Mouse (Mus musculus): Measurements from ENCODE around the gene Top1. TPM values are rescaled to one million over a fixed set of nuclear protein-coding genes. Genes with fewer than 3 reads are reported as not detected.
A peak's percentile ranks its signal among the peaks of the same experiment; 100 is the strongest.

Top1 gene
- total and polyA plus RNA-seq, 3 experiments: 89.8 to 312 (median 91.3) TPM

- dilution Hi-C loops (cut with MboI; ENCODE audit: extremely low pct_ligation_motif_present, extremely low pct_unique_long_range_greater_than_20kb, low sequenced_read_pairs): no loop called here
- peaks cover 2% of the 10 kb centered on the region for H3K27me3 ChIP-seq (replicated peaks)
- peaks cover 7 to 64% of the 10 kb centered on the region in 2 experiments for H3K4me1 ChIP-seq (ENCODE audit: control insufficient read depth in 1 of 2, insufficient read depth in 2 of 2)
- no peaks in the 10 kb centered on the region for H3K9me3 ChIP-seq (replicated peaks; ENCODE audit: low read length)
- no peak overlapping the region for H3K9ac ChIP-seq (ENCODE audit: insufficient read depth, low read depth)
- in situ Hi-C loops (cut with MboI; ENCODE audit: low pct_ligation_motif_present, low pct_unique_long_range_greater_than_20kb, low sequenced_read_pairs): no loop called here
- H3K36me3 ChIP-seq (replicated peaks in 1 of 2; ENCODE audit: control insufficient read depth in 1 of 2, insufficient read depth in 1 of 2, low read length in 1 of 2): peaks cover under 1 to 24% of the 10 kb centered on the region in 2 experiments
- no peak for DNase-seq (ENCODE audit: extremely low read depth)
- no peaks in the 10 kb centered on the region; the same call in 1 of the 2 replicates for H3K79me2 ChIP-seq (replicated peaks; ENCODE audit: control insufficient read depth, extremely low read depth, insufficient read depth, poor library complexity, severe bottlenecking)
- H3K4me3 ChIP-seq (replicated peaks in 1 of 3; ENCODE audit: low read depth in 2 of 3, low read length in 2 of 3, poor library complexity in 1 of 3): peak overlapping the region; percentile 52 to 99 (median 82)
- peak overlapping the region; percentile 11 for H3K4me2 ChIP-seq (ENCODE audit: insufficient read depth, low read depth, poor library complexity, severe bottlenecking)
- TF ChIP-seq TBP (conservative IDR thresholded peaks at IDR 0.05; ENCODE audit: low read depth, low read length): no peak
- no peak for TF ChIP-seq UBTF (IDR thresholded peaks at IDR 0.05; ENCODE audit: low read depth, low read length)
- no peak for TF ChIP-seq ELF1 (IDR thresholded peaks at IDR 0.05; ENCODE audit: low read depth, low read length)
- TF ChIP-seq CHD2 (IDR thresholded peaks at IDR 0.05; ENCODE audit: low read length): no peak
- TF ChIP-seq IRF4 (IDR thresholded peaks at IDR 0.05; ENCODE audit: low read depth, low read length): no peak
- no peak for TF ChIP-seq TCF12 (IDR thresholded peaks at IDR 0.05; ENCODE audit: low read depth, low read length)
- TF ChIP-seq ZKSCAN1 (IDR thresholded peaks at IDR 0.05; ENCODE audit: borderline replicate concordance, low read depth, low read length): no peak
- TF ChIP-seq MYC (IDR thresholded peaks at IDR 0.05; ENCODE audit: low read depth, low read length): no peak
- TF ChIP-seq ZNF384 (IDR thresholded peaks at IDR 0.05; ENCODE audit: low read depth, low read length): no peak
- no peak for TF ChIP-seq RCOR1 (conservative IDR thresholded peaks at IDR 0.05; ENCODE audit: low read depth, low read length)
- no peak for TF ChIP-seq MEF2A (IDR thresholded peaks at IDR 0.05; ENCODE audit: borderline replicate concordance, low read depth, low read length)
- no peak overlapping the region for H3K27ac ChIP-seq (ENCODE audit: insufficient read depth, low read depth)
These were observed 85.1 kb downstream of the Top1 start for GRCm38 (mm10) chr2:160730797-160731116.

GRCm38 (mm10) chr2:160731117-160731838 lies 85.6 kb downstream of the Top1 start, which contains the start of gene Plcg1:
Gene Plcg1 (plus strand): TSS chr2:160731300.
- peak within 1 kb of the TSS; percentile 40 for H3K27ac ChIP-seq (ENCODE audit: insufficient read depth, low read depth)
- no peaks in the 10 kb centered on the region for H3K9me3 ChIP-seq (replicated peaks; ENCODE audit: low read length)
- peak within 1 kb of the TSS; percentile 61 to 99 (median 82) for H3K4me3 ChIP-seq (replicated peaks in 1 of 3; ENCODE audit: low read depth in 2 of 3, low read length in 2 of 3, poor library complexity in 1 of 3)
- no peaks in the 10 kb centered on the region; the same call in 1 of the 2 replicates for H3K79me2 ChIP-seq (replicated peaks; ENCODE audit: control insufficient read depth, extremely low read depth, insufficient read depth, poor library complexity, severe bottlenecking)
- H3K9ac ChIP-seq (ENCODE audit: insufficient read depth, low read depth): peak within 1 kb of the TSS; percentile 61
- dilution Hi-C loops (cut with MboI; ENCODE audit: extremely low pct_ligation_motif_present, extremely low pct_unique_long_range_greater_than_20kb, low sequenced_read_pairs) (no loop called here), in situ Hi-C loops (cut with MboI; ENCODE audit: low pct_ligation_motif_present, low pct_unique_long_range_greater_than_20kb, low sequenced_read_pairs) (no loop called here)
- peaks cover 7 to 68% of the 10 kb centered on the region in 2 experiments for H3K4me1 ChIP-seq (ENCODE audit: control insufficient read depth in 1 of 2, insufficient read depth in 2 of 2)
- peaks cover 2% of the 10 kb centered on the region for H3K27me3 ChIP-seq (replicated peaks)
- H3K4me2 ChIP-seq (ENCODE audit: insufficient read depth, low read depth, poor library complexity, severe bottlenecking): peak within 1 kb of the TSS; percentile 68
- DNase-seq (ENCODE audit: extremely low read depth): peak; percentile 91
- peaks cover 0 to 27% of the 10 kb centered on the region in 2 experiments for H3K36me3 ChIP-seq (replicated peaks in 1 of 2; ENCODE audit: control insufficient read depth in 1 of 2, insufficient read depth in 1 of 2, low read length in 1 of 2)
- TF ChIP-seq JUN (IDR thresholded peaks at IDR 0.05; ENCODE audit: insufficient read depth, low read depth, low read length) (no peak), POLR2AphosphoS2 (IDR thresholded peaks at IDR 0.05; ENCODE audit: low read depth, low read length) (no peak), ZMIZ1 (IDR thresholded peaks at IDR 0.05; ENCODE audit: low read depth, low read length) (0 out of 2 replicates have a peak, but pooled peaks have one; percentile 37), IRF4 (IDR thresholded peaks at IDR 0.05; ENCODE audit: low read depth, low read length) (no peak), ZC3H11A (IDR thresholded peaks at IDR 0.05; ENCODE audit: low read depth, low read length) (no peak), UBTF (IDR thresholded peaks at IDR 0.05; ENCODE audit: low read depth, low read length) (peak; percentile 65; the same call in 1 of the 2 replicates), ETS1 (conservative IDR thresholded peaks at IDR 0.05; ENCODE audit: low read depth, low read length) (no peak), TCF12 (IDR thresholded peaks at IDR 0.05; ENCODE audit: low read depth, low read length) (no peak), NELFE (IDR thresholded peaks at IDR 0.05; ENCODE audit: low read depth, low read length) (no peak), USF1 (IDR thresholded peaks at IDR 0.05; ENCODE audit: low read depth, low read length) (no peak), RAD21 (IDR thresholded peaks at IDR 0.05; ENCODE audit: low read depth, low read length) (no peak), NRF1 (IDR thresholded peaks at IDR 0.05; ENCODE audit: low read depth, low read length) (peak; percentile 73), MXI1 (IDR thresholded peaks at IDR 0.05; ENCODE audit: low read depth, low read length) (no peak; the same call in 1 of the 2 replicates), ZNF384 (IDR thresholded peaks at IDR 0.05; ENCODE audit: low read depth, low read length) (no peak), BHLHE40 (IDR thresholded peaks at IDR 0.05; ENCODE audit: low read depth, low read length) (no peak), MEF2A (IDR thresholded peaks at IDR 0.05; ENCODE audit: borderline replicate concordance, low read depth, low read length) (no peak), MAFK (IDR thresholded peaks at IDR 0.05; ENCODE audit: insufficient replicate concordance, low read length) (no peak), JUND (conservative IDR thresholded peaks at IDR 0.05; ENCODE audit: low read depth, low read length) (no peak), ELF1 (IDR thresholded peaks at IDR 0.05; ENCODE audit: low read depth, low read length) (peak; percentile 18; the same call in 1 of the 2 replicates), MYC (IDR thresholded peaks at IDR 0.05; ENCODE audit: low read depth, low read length) (no peak), CHD1 (IDR thresholded peaks at IDR 0.05; ENCODE audit: low read depth, low read length) (no peak), E2F4 (IDR thresholded peaks at IDR 0.05; ENCODE audit: insufficient replicate concordance, low read depth, low read length) (no peak), POLR2A (IDR thresholded peaks at IDR 0.05; ENCODE audit: low read depth, low read length) (peak; percentile 25; the same call in 1 of the 2 replicates), HCFC1 (IDR thresholded peaks at IDR 0.05; ENCODE audit: low read depth, low read length) (no peak), CTCF (conservative IDR thresholded peaks at IDR 0.05 in 1 of 2, IDR thresholded peaks at IDR 0.05 in 1 of 2; ENCODE audit: low read depth in 2 of 2, low read length in 2 of 2) (no peak), KAT2A (IDR thresholded peaks at IDR 0.05; ENCODE audit: insufficient replicate concordance, low read length) (no peak), CHD2 (IDR thresholded peaks at IDR 0.05; ENCODE audit: low read length) (no peak)

Data from CH12.LX (cell line).